ENCODE assay signal across 33 mouse cellular contexts in the genomic region with DNA sequence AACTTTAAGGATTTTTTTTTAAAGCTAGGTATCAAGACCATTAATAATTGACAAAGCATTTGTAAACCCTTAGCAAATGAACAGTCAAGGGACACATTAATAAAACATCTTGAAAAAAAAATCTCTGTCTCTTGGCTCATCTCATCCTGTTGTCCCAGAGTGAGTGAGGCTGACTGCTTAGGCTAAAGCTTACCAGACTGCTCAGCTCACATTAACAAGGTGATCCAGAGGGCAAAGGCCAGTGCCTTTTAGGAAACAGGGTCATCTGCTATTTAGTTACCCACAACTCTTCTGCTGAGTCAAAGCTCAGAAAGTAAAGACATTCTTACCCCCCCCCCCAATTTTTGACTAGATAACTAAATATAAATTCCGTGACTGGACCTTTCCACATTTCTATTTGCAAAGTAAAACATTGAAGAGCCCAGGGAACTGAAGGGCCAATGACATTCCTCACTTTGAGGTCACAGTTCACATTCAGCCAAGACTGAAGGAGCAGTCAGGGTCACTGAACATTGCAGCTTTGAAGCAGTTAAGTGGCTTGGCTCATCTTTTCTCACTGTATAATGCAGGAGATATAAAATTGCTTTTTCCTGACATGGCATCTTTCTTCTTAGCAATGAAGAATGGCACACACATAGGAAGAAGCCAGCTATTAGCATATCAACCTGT.
DNase-seq lines count a peak whose midpoint lies in the region; ATAC-seq and TF ChIP-seq lines count a peak whose summit lies in the region.
"Had no signal": no experiment of that assay in that cellular context is flagged by ENCODE, and none has a peak within 500 bp of the region (broad histone marks: within the 10 kb centered on the region; RNA-seq: fewer than 3 reads in every experiment).

No protein-coding gene starts in this region.

- 46% methylated on average over 1 of the region's 1 CpGs for WGBS in kidney, adult 2 months
- WGBS in kidney, postnatal 0 days: 48% methylated on average over 1 of the region's 1 CpGs

- H3K9ac ChIP-seq in kidney, postnatal 0 days (ENCODE audit: low read depth, low read length): no peak overlapping the region
- H3K9ac ChIP-seq: embryonic facial prominence, embryonic 15.5 days; forebrain, embryonic 12.5 days; forebrain, postnatal 0 days; heart, embryonic 12.5 days; hindbrain, embryonic 14.5 days; limb, embryonic 15.5 days; liver, embryonic 14.5 days; lung, embryonic 14.5 days; midbrain, embryonic 12.5 days; neural tube, embryonic 12.5 days had no signal

- H3K27me3 ChIP-seq in kidney, adult 2 months (replicated peaks; ENCODE audit: control insufficient read depth, insufficient read depth, low read length): no peaks in the 10 kb centered on the region
- H3K27me3 ChIP-seq in kidney, postnatal 0 days (ENCODE audit: insufficient read depth, low read length): no peaks in the 10 kb centered on the region
- H3K27me3 ChIP-seq: embryonic facial prominence, embryonic 15.5 days; forebrain, embryonic 12.5 days; heart, embryonic 12.5 days; limb, embryonic 15.5 days; midbrain, embryonic 12.5 days; neural tube, embryonic 12.5 days had no signal

- intact Hi-C loops in heart, postnatal 14 days (cut with DNase I): no loop called here

- H3K36me3 ChIP-seq in kidney, adult 2 months (ENCODE audit: control insufficient read depth, insufficient read depth, low read length): no peaks in the 10 kb centered on the region
- no peaks in the 10 kb centered on the region for H3K36me3 ChIP-seq in kidney, postnatal 0 days (ENCODE audit: insufficient read depth, low read length)
- H3K36me3 ChIP-seq: embryonic facial prominence, embryonic 10.5 days; embryonic facial prominence, embryonic 15.5 days; forebrain, embryonic 12.5 days; G1E; heart, embryonic 12.5 days; limb, embryonic 10.5 days; limb, embryonic 15.5 days; midbrain, embryonic 12.5 days; neural tube, embryonic 12.5 days had no signal

- TF ChIP-seq POLR2A in kidney, adult 2 months (IDR thresholded peaks at IDR 0.05; ENCODE audit: low read depth, low read length): no peak

- no peak overlapping the region for H3K4me2 ChIP-seq in kidney, postnatal 0 days (ENCODE audit: low read length)
- H3K4me2 ChIP-seq: embryonic facial prominence, embryonic 15.5 days; forebrain, embryonic 12.5 days; heart, embryonic 12.5 days; hindbrain, embryonic 14.5 days; limb, embryonic 15.5 days; lung, embryonic 14.5 days; midbrain, embryonic 12.5 days; neural tube, embryonic 12.5 days had no signal

- peak overlapping the region; percentile 35; the same call in 1 of the 2 replicates for H3K27ac ChIP-seq in kidney, adult 2 months (ENCODE audit: insufficient read depth, low read depth, low read length)
- H3K27ac ChIP-seq in kidney, postnatal 0 days: no peak overlapping the region
- H3K27ac ChIP-seq: embryonic facial prominence, embryonic 10.5 days; embryonic facial prominence, embryonic 15.5 days; forebrain, embryonic 12.5 days; heart, adult 2 months; hindbrain, embryonic 14.5 days; layer of hippocampus, adult 2 months; limb, embryonic 10.5 days; limb, embryonic 15.5 days; liver, embryonic 14.5 days; midbrain, embryonic 12.5 days; neural tube, embryonic 12.5 days had no signal

- DNase-seq in embryo, embryonic 9.5 days (ENCODE audit: extremely low spot score): peak; percentile 4
- DNase-seq in embryo, embryonic 11 days: no peak
- peak; percentile 83 for DNase-seq in kidney, adult 2 months
- DNase-seq in kidney, postnatal 0 days (ENCODE audit: low spot score): no peak
- DNase-seq in yolk sac, embryonic 10.5 days (ENCODE audit: low spot score): peak; percentile 1
- no peak for DNase-seq in heart, postnatal 14 days
- DNase-seq: adrenal gland, postnatal 14 days; cerebellum, adult 11 months; cerebellum, adult 9-10 months; cerebellum, postnatal 36 days; forebrain, postnatal 0 days; heart, adult 2 months; layer of hippocampus, postnatal 36 days; lung, embryonic 14.5 days; lung, postnatal 14 days; right cerebral cortex, postnatal 25 days; spleen, adult 18-20 months; thymus, postnatal 14 days had no signal

- peak; percentile 73 for ATAC-seq in kidney, postnatal 0 days (replicated peaks; ENCODE audit: low FRiP score, low read depth)
- ATAC-seq in megakaryocyte-erythroid progenitor cell, adult 5-6 weeks (replicated peaks; ENCODE audit: low FRiP score, low TSS enrichment, poor library complexity, severe bottlenecking): no peak
- ATAC-seq: forebrain, postnatal 0 days; intestine, postnatal 0 days had no signal

- no peak overlapping the region for H3K4me3 ChIP-seq in kidney, adult 2 months (ENCODE audit: insufficient read depth, low read depth, low read length)
- H3K4me3 ChIP-seq in kidney, postnatal 0 days (replicated peaks; ENCODE audit: low read depth, low read length): no peak overlapping the region
- H3K4me3 ChIP-seq: embryonic facial prominence, embryonic 10.5 days; embryonic facial prominence, embryonic 15.5 days; forebrain, embryonic 12.5 days; heart, adult 2 months; heart, embryonic 12.5 days; layer of hippocampus, adult 2 months; limb, embryonic 10.5 days; limb, embryonic 15.5 days; midbrain, embryonic 12.5 days; myocyte; neural tube, embryonic 12.5 days had no signal

- no peaks in the 10 kb centered on the region for H3K9me3 ChIP-seq in kidney, postnatal 0 days (replicated peaks; ENCODE audit: low read length)
- H3K9me3 ChIP-seq: embryonic facial prominence, embryonic 10.5 days; embryonic facial prominence, embryonic 15.5 days; forebrain, embryonic 12.5 days; G1E; heart, embryonic 12.5 days; limb, embryonic 10.5 days; limb, embryonic 15.5 days; midbrain, embryonic 12.5 days; neural tube, embryonic 12.5 days had no signal

- no peak for TF ChIP-seq CTCF in kidney, adult 2 months (conservative IDR thresholded peaks at IDR 0.05; ENCODE audit: insufficient read depth, insufficient read length, low read depth, low read length)
- no peak for TF ChIP-seq CTCF in kidney, postnatal 0 days (IDR thresholded peaks at IDR 0.05; ENCODE audit: low read depth)

- H3K4me1 ChIP-seq in kidney, adult 2 months (ENCODE audit: control insufficient read depth, insufficient read depth, low read length): peaks cover 10% of the 10 kb centered on the region; the same call in 1 of the 2 replicates
- no peaks in the 10 kb centered on the region for H3K4me1 ChIP-seq in kidney, postnatal 0 days (replicated peaks; ENCODE audit: insufficient read depth, low read length)
- H3K4me1 ChIP-seq: embryonic facial prominence, embryonic 10.5 days; embryonic facial prominence, embryonic 15.5 days; forebrain, embryonic 12.5 days; heart, embryonic 12.5 days; limb, embryonic 10.5 days; limb, embryonic 15.5 days; midbrain, embryonic 12.5 days; neural tube, embryonic 12.5 days had no signal

Comparison
In these comparisons a context has a peak if more than half of its experiments do, and no peak if none do; other contexts are left out.
1. DNase-seq: peak in embryo, embryonic 9.5 days (single experiment), kidney, adult 2 months (single experiment) and yolk sac, embryonic 10.5 days (single experiment); none in embryo, embryonic 11 days (single experiment), kidney, postnatal 0 days (single experiment) and heart, postnatal 14 days (0 of 2).